Mouse (Mus musculus) adrenal gland, postnatal 36 days (tissue): ENCODE results near the gene Egfl8. TPM values are rescaled to one million over a fixed set of nuclear protein-coding genes. Genes with fewer than 3 reads are reported as not detected.

Experiments
- DNase-seq, 2 experiments: peaks; one replicate each; pipeline ENCODE4 v3.0.0; 2021; ENCODE audit warnings: mixed read lengths in 1 of 2
- long read RNA-seq, 2 experiments: library from polyadenylated mRNA; stranded (forward); transcript quantifications; one replicate each; pipeline ENCODE4 v2.0.0; 2021; ENCODE audit warnings: borderline sequencing depth in 2 of 2
- total RNA-seq, 2 experiments: library from RNA; stranded (reverse); gene quantifications; 2 replicates each; pipeline ENCODE4 v1.2.3; 2021

The Egfl8 gene
- total RNA-seq: 1 to 10 TPM; 2.9 to 4.6 TPM
- long read RNA-seq, experiment 1, partial matches to known transcripts: 0 of 3 reads
- long read RNA-seq, experiment 1, other reads (novel, unspliced or antisense): 2 of 3 reads
- long read RNA-seq, experiment 2: 0 reads

DNA sequence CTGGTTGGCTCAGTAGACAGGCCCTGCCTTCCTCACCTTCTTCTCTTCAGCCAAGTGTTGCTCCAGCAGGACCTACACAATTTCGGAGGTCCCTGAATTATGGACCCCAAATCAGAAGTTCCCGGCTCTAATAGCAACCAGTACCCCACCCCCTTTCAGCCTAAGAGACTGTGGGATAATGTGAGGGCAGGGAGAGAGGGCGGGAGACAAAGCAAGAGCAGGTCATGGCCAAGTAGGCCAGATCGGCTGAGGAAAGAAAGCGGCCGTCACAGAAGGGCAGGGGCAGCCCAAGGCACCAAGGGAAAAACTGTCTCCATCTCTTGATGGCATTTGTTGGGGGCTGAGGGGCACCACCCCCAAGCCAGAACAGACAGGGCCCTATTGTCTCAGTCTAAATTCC is at the start of gene Egfl8:
Gene Egfl8, minus strand, starts transcription at position 101 of the 400 bp plus-strand sequence.
- DNase-seq: no peak

DNA sequence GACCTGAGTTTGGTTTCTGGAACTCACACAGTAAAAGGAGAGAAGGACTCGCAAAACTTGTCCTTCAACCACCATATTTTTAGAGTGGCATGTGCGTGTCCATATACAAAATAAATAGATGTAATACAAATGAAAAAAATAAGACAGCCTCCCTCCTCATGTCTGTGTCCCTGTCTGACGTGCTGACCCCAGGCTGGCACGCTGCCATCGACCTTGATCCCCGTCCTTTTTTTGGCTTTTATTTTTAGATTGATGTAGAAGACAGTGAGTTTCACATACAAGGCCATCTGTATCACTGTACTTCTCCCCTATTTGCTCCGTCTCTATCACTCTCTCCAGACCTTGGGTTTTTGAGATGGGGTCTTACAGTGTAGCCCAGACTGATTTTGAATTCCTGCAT is 48.7 kb upstream of the Egfl8 start:
- peak in 1 of 2 experiments; percentile 75 for DNase-seq

GRCm38 (mm10) chr17:34663558-34663957 is 47.8 kb upstream of the Egfl8 start:
- DNase-seq: no peak

- no peak for DNase-seq
Observed at GRCm38 (mm10) chr17:34662978-34663377, 47.2 kb upstream of the Egfl8 start.

DNA sequence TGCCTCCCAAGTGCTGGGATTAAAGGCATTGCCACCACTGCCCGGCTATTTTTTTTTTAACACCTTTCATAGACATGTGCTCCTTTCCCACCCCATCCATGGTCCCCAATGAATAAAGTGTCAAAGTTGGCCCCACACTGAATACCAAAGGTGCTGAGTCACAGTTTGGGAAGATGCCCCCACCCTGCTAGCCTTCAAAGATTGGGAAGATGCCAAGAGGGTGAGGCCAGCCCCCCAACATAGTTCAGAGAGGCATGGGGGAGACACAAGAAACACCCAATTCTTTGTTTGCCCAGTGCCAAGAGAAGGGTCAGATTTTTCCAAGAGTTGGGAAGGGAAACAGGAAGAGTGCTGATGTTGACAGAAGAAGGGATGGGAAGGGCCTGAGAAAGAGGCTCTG is 46.7 kb upstream of the Egfl8 start:
- no peak for DNase-seq

DNA sequence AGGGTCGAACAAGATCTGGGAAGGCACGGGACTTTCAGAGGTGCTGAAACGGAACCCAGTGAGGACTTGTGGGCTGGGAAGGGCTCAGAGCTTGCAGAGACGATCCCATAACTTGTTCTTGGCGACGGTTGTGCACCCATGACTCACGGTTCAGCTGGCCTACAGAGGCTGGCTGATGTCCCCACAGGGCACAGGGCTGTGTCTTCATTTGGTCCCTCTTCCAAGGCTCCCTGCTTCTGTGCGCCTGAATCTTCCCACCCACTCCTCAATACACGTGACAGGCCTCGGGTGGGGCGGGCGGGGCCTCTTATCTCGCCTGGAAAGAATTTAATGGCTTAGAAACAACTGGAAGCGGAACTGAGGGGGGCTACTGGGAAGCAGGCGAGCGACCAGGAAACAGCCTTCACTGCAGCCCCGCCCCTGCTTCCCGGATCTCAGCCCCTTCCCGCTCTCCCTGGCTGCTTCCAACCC is 45.4 kb upstream of the Egfl8 start:
- DNase-seq: peak; percentile 76 to 78

DNA sequence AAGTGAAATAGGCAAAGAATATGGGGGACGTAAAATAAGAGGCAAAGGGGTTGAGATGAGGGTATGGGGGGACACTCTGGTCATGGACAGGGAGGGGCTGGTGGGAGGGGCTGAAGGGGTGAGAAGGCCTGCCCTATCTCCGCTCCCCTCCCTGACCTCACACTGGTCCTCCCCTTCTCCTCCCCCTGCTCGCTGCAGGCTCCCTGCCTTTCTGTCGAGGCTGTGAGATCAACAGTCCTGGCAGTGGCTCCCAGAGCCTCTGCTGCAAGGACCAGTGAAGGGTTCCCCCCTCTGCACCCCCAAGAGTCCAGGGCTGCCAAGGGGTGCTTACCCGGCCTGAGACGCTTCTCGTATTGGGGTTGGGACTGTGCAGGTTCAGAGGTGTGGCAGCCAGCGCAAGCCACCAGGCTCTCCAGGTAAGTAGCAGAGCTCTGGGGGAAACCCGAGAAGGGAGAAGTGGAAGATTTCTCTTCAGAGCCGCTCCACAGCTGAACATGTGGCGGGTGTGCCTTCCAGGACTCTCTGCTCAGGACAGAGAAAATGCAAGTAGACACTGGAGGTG is 44.6 kb upstream of the Egfl8 start:
- peak in 1 of 2 experiments; percentile 38 for DNase-seq

DNA sequence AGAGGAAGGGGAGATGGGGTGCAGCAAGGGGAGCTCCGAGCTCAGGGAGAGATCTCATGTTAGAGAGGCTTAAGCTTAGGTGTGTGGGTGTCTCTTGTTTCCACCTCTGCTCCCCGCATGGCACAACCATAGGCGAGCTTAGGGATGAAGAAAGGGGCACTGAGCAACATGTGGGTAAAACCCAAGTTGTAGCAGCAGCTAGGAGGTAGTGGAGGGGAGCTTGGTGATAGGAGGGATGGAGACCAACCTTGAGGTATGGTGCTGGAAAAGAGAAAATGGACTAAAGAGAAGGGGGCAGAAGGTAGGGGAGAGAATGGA is 44.1 kb upstream of the Egfl8 start:
- DNase-seq: no peak

DNA sequence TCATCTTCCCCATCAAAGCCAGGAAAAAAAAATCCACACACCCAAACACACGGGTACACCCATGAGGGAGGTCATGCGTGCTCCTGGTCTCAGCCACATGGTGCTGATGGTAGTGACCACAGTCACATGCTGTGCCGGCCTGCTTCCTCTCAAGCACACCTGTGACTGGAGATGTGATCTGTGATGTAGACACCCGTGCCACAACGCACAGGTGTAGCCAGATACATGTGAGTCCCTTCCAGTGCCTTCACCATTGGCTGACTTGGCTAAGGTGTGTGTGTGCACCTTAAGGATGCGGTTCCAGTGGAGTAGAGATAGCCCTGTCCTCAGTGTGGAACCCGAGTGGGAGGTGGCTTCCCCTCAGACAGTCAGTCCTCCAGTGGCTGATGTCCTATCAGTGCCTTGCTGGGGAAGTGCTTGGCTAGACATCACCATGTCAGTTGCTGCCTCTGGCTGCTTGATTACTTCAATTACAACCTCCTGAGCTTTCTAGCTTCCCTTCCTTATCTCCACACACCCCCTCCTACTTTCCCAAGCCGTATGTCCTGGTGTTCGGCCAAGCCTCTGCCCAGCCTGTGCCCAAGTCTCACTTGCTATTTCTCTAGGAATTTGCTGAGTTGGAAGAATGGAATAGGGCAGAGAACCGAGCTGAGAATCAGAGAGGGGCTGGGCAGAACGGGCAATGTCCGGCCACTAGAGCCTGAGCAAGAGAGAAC is 43.6 kb upstream of the Egfl8 start:
- DNase-seq: no peak

DNA sequence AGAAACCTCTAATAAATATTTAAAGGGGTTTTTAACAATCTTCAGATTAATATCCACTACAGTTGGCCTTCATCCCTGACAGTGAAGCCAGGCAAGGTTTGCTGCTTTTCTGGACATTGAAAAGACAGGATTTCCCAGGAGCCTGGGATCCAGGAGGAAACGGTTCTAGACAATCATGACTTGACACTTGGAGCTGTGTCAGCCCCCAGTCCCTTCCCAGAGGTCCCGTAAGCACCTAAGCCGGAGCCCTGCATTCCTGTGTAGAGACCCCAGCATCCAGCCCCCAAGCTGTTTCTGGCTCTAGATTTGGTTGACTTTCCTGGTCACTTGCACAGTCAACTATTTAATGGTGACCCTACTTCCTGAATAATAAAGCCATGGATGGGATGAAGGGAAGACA is 42.8 kb upstream of the Egfl8 start:
- DNase-seq: no peak

DNA sequence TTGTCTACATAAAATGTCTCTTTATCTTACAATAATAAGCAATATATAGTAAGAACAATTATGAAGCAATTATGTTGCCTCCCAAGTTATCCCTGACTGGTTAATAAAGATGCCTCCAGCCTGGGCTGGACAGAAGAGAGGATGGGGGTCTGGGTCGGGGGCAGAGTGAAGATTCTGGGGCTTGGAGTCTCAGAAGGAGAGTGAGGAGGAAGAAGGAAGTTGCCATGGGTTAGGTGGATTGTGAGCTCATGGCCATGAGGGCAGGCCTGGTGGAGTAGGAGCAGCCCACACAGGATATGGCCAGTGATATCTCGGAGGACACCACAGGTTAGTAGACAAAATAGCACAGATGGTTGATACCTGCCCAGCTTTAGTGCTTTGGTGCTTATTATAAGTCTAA is 42.4 kb upstream of the Egfl8 start:
- no peak for DNase-seq

GRCm38 (mm10) chr17:34657271-34657670 is 41.5 kb upstream of the Egfl8 start:
- DNase-seq: no peak

GRCm38 (mm10) chr17:34656666-34657065 is 40.9 kb upstream of the Egfl8 start:
- no peak for DNase-seq

GRCm38 (mm10) chr17:34655581-34655991 is 39.8 kb upstream of the Egfl8 start:
- peak; percentile 88 to 92 for DNase-seq

DNA sequence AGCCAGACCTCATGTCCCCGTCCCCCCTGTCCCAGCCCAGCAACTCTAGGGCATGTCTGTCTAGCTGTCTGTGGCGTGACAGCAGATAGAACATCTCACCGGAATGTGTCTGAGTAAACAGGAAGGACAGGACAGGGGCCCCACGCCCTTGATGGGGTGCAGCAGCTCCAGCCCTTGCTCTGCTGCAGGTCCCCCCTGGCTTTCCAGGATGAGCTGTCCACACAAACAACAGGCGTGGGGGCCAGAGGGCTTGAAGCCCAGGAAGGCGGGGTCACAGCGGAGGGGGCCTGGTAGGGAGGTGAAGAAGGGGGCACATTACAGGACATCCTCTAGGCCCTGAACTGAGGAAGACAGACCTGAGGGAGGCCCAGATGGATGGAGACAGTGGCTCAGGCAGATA is 39.4 kb upstream of the Egfl8 start:
- DNase-seq: peak; percentile 70 to 75

DNA sequence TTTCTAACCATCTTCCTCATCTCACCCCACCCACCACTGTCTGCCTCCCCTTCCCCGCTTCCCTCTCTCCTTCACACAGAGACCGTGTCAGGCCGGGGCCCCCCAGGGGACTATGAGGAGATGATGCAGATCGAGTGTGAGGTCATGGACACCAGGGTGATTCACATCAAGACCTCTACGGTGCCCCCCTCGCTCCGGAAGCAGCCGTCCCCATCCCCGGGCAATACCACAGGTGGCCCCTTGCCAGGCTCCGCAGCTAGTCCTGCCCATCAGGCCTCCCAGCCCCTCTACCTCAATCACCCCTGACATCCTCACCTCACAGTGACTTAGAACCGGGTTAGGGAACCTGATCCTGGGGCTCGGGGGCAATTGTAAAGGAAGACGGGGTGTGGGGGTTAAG is 38.6 kb upstream of the Egfl8 start:
- DNase-seq: no peak

- DNase-seq: peak; percentile 59 to 80
Observed at GRCm38 (mm10) chr17:34653746-34654285, 38.0 kb upstream of the Egfl8 start.

GRCm38 (mm10) chr17:34652985-34653384 is 37.2 kb upstream of the Egfl8 start:
- DNase-seq: no peak

DNA sequence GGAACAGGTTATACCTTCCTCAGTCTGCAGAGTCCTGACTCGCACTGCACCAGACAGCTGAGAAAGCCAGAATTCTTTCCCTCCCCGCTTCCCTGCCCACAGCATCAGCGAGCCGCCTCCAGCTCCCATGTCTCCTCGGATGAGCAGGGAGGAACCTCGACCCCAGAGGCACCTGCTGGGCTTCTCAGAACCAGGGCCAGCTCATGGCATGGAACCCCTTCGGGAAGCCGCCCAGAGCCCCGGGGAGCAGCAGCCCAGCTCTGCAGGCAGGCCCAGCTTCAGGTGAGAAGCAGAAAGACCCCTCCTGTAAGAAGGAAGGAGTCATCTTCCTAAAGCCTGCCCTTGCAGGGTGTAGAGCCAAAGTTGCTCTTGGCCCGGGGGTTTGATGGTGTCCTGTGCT is 36.8 kb upstream of the Egfl8 start:
- DNase-seq: no peak

- peak; percentile 64 to 81 for DNase-seq
Observed at GRCm38 (mm10) chr17:34651507-34652221, 35.9 kb upstream of the Egfl8 start.

DNA sequence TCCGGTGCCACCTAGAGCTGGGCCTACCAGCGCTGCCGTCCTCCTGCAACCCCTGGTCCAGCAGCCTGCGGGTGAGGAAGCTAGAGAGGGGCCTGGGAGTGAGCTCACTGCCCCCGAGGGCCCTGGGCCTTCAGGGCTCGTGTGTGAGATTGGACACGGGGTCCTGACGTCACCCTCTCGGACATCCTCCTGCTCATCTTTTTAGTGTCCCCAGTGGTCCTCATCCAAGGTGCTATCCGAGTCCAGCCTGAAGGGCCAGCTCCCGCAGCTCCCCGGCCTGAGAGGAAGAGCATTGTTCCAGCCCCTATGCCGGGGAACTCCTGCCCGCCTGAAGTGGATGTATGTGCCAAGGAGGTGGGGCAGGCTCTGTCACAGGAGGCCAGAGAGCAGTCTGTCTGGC is 35.0 kb upstream of the Egfl8 start:
- DNase-seq: no peak

- DNase-seq: no peak
Observed at GRCm38 (mm10) chr17:34649106-34649864, 33.5 kb upstream of the Egfl8 start.
